Mouse (Mus musculus) lung, adult 10 weeks (tissue): ENCODE data around the gene Scnm1. TPM values are rescaled to one million over a fixed set of nuclear protein-coding genes. Genes with fewer than 3 reads are reported as not detected.

Source experiments
- polyA plus RNA-seq: library from polyadenylated mRNA; stranded (reverse); fragments of 350-450 nt; fragmentation: Illumina TruSeq; extraction: RNeasy Lipid Tissue Mini Kit (QIAGEN cat#74804); gene quantifications from one replicate; pipeline ENCODE4 v1.2.3, GENCODE M21; 2014; ENCODE audit warnings: low read depth, low replicate concordance; ENCODE audit not compliant: insufficient read depth

Scnm1 gene
- polyA plus RNA-seq, result 42.6 TPM

GRCm38 (mm10) chr3:95133680-95134101, at the start of gene Scnm1, which contains the start of gene Lysmd1:
Gene Scnm1 (minus strand): TSS chr3:95134011.
Gene Lysmd1 (plus strand): TSS chr3:95134088.

DNA sequence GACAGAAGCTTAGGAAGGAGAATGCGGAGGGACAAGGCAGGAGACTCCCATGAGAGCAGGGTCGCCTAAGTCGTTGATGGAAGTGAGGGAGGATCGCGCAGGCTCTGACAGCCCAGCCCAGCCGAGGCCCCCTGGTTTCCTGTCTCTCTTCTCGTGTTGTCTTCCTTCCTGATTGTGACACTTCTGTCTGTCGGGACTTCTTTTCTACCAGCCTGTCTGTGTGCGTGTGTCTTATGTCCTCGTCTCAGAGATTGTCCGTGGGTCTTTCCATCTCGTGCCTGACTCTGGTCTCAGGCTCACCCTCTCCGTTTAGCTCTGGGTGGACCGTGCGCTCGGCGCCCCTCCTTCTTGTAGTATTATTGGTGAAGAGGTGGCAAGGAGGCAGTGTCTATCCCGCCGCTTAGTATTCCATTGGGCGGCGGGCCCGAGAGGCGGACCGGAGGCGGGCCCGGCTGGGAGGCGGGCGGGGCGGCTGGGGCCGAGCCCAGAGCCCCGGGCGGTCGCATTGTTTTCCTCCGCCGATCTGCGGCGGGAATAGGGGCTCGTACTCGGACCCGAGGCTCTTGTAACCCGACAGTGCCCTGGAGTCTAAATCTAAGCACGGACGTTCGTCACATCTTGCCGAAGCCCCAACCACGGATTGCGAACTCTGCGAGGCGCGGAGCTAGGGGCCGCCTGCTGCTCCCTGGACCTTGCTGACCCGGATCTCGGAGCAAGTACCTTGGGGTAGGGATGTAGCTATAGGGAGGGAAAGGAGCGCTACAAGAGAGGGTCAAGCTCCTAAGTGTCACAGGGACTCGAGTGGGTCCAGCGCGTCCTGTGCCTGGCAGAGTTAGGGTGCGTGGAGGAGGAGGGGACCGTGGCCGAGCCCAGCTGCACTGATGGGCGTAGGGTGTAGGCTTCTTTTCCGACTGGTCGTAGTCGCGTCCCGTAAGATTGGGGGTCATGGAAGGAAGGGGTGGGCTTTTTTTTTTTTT, 26.5 kb upstream of the Scnm1 start, which contains the start of gene Sema6c:
Gene Sema6c, plus strand, starts transcription at position 471 of the 977 bp plus-strand sequence.

GRCm38 (mm10) chr3:95141952-95142616, 8.3 kb upstream of the Scnm1 start, which contains the start of gene Tnfaip8l2:
Gene Tnfaip8l2 (minus strand): TSS chr3:95142360.

GRCm38 (mm10) chr3:95124246-95124645, 9.6 kb downstream of the Scnm1 start, which contains the start of gene Tmod4:
Gene Tmod4 (plus strand): TSS chr3:95124476.

DNA sequence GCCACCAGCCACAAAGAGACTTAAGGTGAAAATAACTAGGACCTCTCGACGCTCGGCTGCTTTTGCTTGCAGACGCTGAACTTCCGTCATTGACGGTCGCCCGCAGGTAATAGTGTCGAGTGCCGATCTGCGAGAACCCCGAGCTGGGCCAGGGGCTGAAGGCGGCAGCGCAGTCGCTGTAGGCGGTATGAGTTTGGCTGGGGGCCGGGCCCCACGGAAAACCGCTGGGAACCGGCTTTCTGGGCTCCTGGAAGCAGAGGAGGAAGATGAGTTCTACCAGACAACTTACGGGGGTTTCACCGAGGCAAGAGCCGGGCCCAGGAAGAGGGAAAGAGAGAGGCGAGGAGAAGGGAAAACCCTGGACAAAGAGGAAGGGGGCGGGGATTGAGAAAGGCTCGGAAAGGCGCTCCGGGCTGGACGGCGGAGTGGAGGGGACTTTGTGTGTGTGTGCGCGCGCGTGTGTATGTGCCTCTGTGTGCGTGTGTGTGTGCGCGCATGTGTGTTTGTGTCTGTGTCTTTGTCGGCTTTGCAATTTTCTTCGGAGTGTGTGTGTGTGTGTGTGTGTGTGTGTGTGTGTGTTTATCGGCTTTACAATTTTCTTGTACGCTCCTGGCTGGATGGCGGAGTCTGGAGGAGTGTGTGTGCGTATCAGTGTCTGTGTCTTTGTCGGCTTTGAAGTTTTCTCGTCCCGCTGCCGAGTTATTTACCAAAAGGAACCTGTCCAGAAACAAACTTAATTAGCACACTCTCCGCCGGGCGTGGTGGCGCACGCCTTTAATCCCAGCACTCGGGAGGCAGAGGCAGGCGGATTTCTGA, 22.7 kb downstream of the Scnm1 start, which contains the start of gene Vps72:
Gene Vps72, plus strand, starts transcription at position 112 of the 816 bp plus-strand sequence.

GRCm38 (mm10) chr3:95106338-95107117, 27.3 kb downstream of the Scnm1 start, which contains the start of gene Pip5k1a:
Gene Pip5k1a (minus strand): TSS chr3:95106930.

Other genes starting within 250 kb of the Scnm1 start
- 261 TPM for gene Psmb4, start 247.1 kb downstream of the Scnm1 start, polyA plus RNA-seq
- 818 TPM for gene Selenbp1, start 201.0 kb downstream of the Scnm1 start, polyA plus RNA-seq
- 5.0 TPM for gene Rfx5, start 179.9 kb downstream of the Scnm1 start, polyA plus RNA-seq
- gene Pi4kb, start 159.3 kb downstream of the Scnm1 start, polyA plus RNA-seq, result 29.8 TPM
- 5.7 TPM for gene Zfp687, start 118.6 kb downstream of the Scnm1 start, polyA plus RNA-seq
- 120 TPM for gene Psmd4, start 91.4 kb downstream of the Scnm1 start, polyA plus RNA-seq
- 16.0 TPM for gene Pip5k1a, start 27.1 kb downstream of the Scnm1 start, polyA plus RNA-seq
- gene Vps72, start 23.0 kb downstream of the Scnm1 start, polyA plus RNA-seq, result 33.7 TPM
- 1.5 TPM for gene Tmod4, start 9.5 kb downstream of the Scnm1 start, polyA plus RNA-seq
- gene Lysmd1, start 77 bp upstream of the Scnm1 start, polyA plus RNA-seq, result 8.4 TPM
- 22.1 TPM for gene Tnfaip8l2, start 8.3 kb upstream of the Scnm1 start, polyA plus RNA-seq
- gene Sema6c, start 26.4 kb upstream of the Scnm1 start, polyA plus RNA-seq, result 2.1 TPM
- 6.1 TPM for gene Gabpb2, start 83.9 kb upstream of the Scnm1 start, polyA plus RNA-seq
- gene Cdc42se1, start 94.7 kb upstream of the Scnm1 start, polyA plus RNA-seq, result 80.1 TPM
- 5.0 TPM for gene Mllt11, start 98.2 kb upstream of the Scnm1 start, polyA plus RNA-seq
- 0.84 TPM for gene Gm128, start 107.6 kb upstream of the Scnm1 start, polyA plus RNA-seq
- gene Bnipl, start 117.2 kb upstream of the Scnm1 start, polyA plus RNA-seq, result 6.7 TPM
- 41.4 TPM for gene Mindy1, start 147.3 kb upstream of the Scnm1 start, polyA plus RNA-seq
- gene Prune1, start 148.1 kb upstream of the Scnm1 start, polyA plus RNA-seq, result 11.4 TPM
- gene Anxa9, start 173.2 kb upstream of the Scnm1 start, polyA plus RNA-seq, result 4.2 TPM
- 149 TPM for gene Cers2, start 180.8 kb upstream of the Scnm1 start, polyA plus RNA-seq
- gene Setdb1, start 223.2 kb upstream of the Scnm1 start, polyA plus RNA-seq, result 9.2 TPM